Mouse (Mus musculus) embryonic stem cell, embryonic (primary cell): ENCODE measurements around the gene Atg14.

Experiments
- CTCF ChIA-PET, 4 experiments: fragments of 300-600 bp in 2 of 4; fragments of 350-600 bp in 2 of 4; sonication (Branson Sonifier 250); formaldehyde crosslinking; loops; one replicate each; lab custom pipeline; 2022; ENCODE audit warnings: inconsistent platforms in 2 of 4; lab: Charles Lee
- POLR2A ChIA-PET, 4 experiments: fragments of 300-600 bp in 2 of 4; fragments of 350-600 bp in 2 of 4; sonication (Branson Sonifier 250); formaldehyde crosslinking; loops; one replicate each; lab custom pipeline; 2022; ENCODE audit warnings: antibody characterized with exemption in 4 of 4, inconsistent platforms in 1 of 4; lab: Charles Lee

Gene Atg14

DNA sequence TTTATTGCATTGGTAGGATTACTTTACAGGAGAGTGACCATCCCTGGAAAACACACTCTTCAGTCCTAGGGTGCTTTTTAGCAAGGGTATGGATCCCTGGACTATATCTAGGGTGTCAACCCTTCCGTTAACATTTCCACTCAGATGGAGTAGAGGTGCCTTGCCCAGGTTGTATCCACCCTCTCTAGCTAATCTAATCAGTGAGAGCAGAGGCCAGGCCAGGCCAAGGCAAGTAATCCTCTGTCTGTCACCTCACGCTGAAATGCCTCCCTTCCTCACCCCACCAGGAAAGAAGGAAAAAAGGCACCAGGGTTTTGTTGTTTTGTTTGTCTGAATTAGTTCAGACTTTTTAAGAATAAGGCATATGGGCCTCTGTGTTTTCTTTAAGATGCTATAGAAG is 42.6 kb downstream of the Atg14 start:
- ChIA-PET CTCF (interaction anchor here in 2 of 4 experiments (0.7 to 2.5 kb wide), 5 partner anchors 12 to 56 kb away, joined by 3 to 11 read pairs (median 4); no protein-coding TSS in a partner anchor), POLR2A (interaction anchor here in 1 of 4 experiments (1.2 kb wide), 1 partner anchor 12 kb away, joined by 4 read pairs; no protein-coding TSS in a partner anchor)

DNA sequence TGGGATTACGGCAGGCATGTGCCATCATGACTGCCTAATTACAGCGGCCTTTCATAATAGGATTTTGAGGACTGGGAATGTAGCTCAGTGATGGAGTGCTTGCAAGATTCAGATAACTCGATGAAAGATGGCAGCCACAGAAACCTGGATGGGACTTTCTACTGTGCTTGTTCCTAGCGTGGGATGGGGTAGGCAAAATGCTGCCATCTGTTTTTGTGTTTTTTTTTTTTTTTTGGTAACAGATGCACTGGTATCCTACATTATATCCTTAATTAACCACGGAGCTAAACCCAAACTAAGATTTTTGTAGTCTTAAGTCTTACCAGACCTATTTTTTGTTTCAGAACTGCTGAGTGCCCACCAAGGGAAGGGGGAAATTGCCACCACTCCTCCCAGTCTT is 44.6 kb downstream of the Atg14 start:
- POLR2A ChIA-PET = interaction anchor here in 2 of 4 experiments (0.6 to 2.3 kb wide), 12 partner anchors 8 to 227 kb away, joined by 3 to 9 read pairs (median 4); partner anchors contain the start of gene Atg14 (in 1 of the 2)

DNA sequence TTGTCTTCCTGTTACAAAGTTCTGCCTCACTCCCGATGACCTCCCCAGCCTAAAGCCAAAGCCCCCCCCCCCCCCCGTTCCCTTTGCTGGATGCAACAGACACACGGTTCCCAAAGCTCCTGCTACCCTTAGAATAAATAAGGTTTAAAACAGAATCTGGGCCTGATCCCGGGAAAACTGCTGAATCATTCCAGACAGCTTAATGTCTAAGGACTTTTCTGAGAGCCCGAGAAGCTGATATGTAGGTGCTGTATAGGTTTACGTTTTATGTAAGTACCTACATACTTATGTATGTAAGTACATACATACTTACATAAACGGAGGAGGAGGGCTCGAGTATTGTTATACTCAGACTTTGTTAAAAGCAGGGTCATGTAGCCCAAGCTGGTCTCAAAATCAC is 45.1 kb downstream of the Atg14 start:
- ChIA-PET POLR2A (interaction anchor here in 3 of 4 experiments (0.5 to 2.3 kb wide), 16 partner anchors 8 to 226 kb away, joined by 3 to 9 read pairs (median 4); partner anchors contain the start of gene Atg14 (in 1 of the 3)), CTCF (interaction anchor here in 3 of 4 experiments (0.6 to 2.4 kb wide), 4 partner anchors 8 to 304 kb away, joined by 3 to 14 read pairs (median 8); no protein-coding TSS in a partner anchor)

More for the DNA sequence above, 44.6 kb downstream of the Atg14 start:
- CTCF ChIA-PET = interaction anchor here (0.5 to 2.4 kb wide), 4 partner anchors 8 to 305 kb away, joined by 3 to 14 read pairs (median 6); no protein-coding TSS in a partner anchor

DNA sequence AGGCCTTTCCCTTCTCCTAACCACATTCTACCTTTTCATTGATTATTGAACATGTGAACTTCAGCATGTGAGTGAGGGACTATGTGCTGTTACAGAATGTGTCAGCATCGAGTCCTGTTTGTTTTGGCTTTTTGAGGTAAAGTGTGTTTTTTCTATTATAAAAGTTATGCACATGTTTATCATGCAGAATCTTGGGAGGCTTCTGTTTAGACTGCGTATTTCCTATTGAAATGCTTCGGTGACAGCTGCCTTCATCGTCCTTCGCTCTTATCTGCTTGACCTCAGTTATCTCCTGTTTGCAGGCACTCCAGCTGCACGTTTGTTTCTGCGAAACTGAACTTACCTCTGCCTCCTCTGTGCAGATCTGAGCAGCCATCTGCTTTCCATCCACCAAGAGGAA is 48.1 kb downstream of the Atg14 start:
- ChIA-PET CTCF (interaction anchor here in 1 of 4 experiments (1.0 kb wide), 1 partner anchor 12 kb away, joined by 4 read pairs; no protein-coding TSS in a partner anchor), POLR2A (interaction anchor here in 2 of 4 experiments (0.6 to 0.7 kb wide), 2 partner anchors 26 to 50 kb away, joined by 3 to 4 read pairs; no protein-coding TSS in a partner anchor)

DNA sequence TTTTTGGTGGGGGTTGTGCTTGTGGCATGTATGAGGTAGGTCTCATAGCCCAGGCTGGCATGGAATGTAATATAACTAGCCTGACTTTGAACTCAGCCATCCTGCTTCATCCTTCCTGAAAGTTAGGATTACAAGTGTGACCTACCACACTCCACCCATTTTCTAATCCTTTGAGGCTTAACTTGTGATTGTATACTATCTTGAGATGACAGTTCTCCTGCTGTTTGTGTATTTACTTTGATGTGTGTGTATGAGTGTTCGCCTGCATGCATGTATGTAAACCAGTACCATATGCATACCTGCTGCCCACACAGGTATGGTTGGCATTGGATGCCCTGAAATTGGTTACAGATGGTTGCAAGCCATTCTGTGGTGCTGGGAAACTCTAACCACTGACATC is 48.8 kb downstream of the Atg14 start:
- POLR2A ChIA-PET = interaction anchor here in 1 of 4 experiments (0.7 kb wide), 1 partner anchor 50 kb away, joined by 3 read pairs; no protein-coding TSS in a partner anchor
- CTCF ChIA-PET = interaction anchor here in 1 of 4 experiments (1.0 to 2.2 kb wide), 2 partner anchors 7 to 12 kb away, joined by 4 to 8 read pairs; no protein-coding TSS in a partner anchor

DNA sequence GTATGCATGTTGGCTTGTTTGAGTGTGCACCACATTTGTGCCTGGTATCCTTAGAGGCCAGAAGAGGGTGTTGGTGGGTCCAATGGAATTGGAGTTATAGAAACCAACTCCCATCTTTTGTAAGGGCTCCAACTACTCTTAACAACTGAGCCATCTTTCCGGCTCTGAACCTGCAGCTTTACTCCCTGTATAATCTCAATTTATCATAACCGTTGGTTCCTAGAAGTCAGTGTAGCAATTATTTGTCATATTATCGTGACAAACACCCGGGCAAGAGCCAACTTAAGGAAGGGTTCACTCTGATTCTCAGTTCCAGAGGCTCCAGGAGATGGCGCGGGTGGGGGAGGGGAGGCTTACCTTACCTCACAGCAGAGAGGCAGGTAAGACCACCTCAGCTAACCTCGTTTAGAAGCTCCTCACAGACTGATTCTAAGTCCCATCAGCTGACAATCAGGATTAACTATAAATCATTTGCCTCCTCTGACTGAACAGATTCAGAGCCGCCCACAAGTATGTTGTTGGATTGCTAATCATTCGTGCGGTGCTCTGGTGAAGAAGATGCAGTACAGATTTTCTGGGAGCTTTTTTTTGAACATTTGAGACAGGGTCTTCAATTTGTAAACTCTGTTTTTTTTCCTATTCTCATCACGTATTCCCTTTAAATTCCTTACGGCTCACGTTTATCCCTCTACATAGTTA is 49.5 kb downstream of the Atg14 start:
- ChIA-PET CTCF (interaction anchor here in 2 of 4 experiments (1.0 to 2.2 kb wide), 5 partner anchors 8 to 49 kb away, joined by 4 to 8 read pairs (median 4); no protein-coding TSS in a partner anchor), POLR2A (interaction anchor here in 2 of 4 experiments (1.4 to 1.6 kb wide), 2 partner anchors 13 to 20 kb away, joined by 3 to 4 read pairs; no protein-coding TSS in a partner anchor)

DNA sequence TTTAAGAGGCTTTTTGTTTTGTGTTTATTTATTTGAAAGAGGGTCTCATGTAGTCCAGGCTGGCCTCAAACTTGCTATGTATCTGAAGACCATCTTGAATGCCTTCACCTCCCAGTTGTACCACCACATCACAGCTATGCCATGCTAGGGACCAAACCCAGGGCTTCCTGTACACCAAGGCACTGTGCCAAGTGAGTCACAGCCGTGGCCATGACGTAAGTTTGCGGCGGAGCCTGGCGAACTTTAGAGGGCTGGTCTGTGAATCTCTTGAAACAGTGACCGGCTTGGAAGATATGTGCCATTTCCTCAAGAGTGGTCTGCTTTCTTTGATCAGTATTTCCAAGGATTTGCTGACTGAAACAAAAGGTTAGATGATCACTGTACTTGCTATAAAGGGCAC is 51.8 kb downstream of the Atg14 start:
- ChIA-PET POLR2A (interaction anchor here in 1 of 4 experiments (1.5 kb wide), 1 partner anchor 21 kb away, joined by 4 read pairs; no protein-coding TSS in a partner anchor), CTCF (interaction anchor here in 1 of 4 experiments (1.7 kb wide), 1 partner anchor 10 kb away, joined by 4 read pairs; no protein-coding TSS in a partner anchor)

DNA sequence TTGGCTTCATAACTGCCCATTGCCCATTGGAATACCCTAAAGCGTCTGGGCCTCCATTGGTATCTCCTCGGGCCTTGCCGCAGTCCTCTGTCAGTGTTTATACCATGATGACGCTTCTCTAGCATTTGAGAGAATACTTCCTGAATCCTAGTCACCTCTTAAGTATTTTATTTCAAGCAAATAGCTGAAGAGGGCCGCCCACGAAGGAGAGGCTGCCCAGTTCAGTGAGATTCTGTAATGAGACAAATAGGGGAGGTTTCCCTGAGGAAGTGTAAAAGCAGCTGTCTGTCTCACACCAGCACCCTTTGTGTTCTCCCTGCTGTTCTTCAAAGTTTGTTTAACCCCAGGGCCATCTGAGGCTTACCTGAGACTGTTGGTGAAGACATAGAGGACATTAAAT is 53.7 kb downstream of the Atg14 start:
- CTCF ChIA-PET = interaction anchor here in 2 of 4 experiments (0.6 to 1.3 kb wide), 3 partner anchors 10 to 162 kb away, joined by 3 to 4 read pairs (median 4); no protein-coding TSS in a partner anchor
- POLR2A ChIA-PET = interaction anchor here in 1 of 4 experiments (1.0 to 2.6 kb wide), 5 partner anchors 10 to 44 kb away, joined by 3 to 20 read pairs (median 4); no protein-coding TSS in a partner anchor

DNA sequence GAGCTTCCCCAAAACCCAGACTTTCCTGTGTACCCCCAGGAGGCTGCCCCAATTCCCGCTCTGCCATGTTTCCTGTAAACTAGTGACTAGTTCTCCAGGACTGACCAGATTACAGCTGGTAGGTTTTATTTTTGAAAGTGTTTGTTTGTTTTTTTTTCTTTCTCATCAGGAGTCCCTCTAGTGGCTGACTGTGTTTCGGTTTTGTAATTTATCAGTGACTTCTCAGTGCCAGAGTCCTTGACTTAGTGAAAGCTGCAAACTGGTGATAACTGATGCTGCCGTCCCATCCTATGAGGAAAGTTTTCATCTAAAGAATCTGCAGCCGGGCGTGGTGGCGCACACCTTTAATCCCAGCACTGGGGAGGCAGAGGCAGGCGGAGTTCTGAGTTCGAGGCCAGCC is 54.8 kb downstream of the Atg14 start:
- CTCF ChIA-PET = interaction anchor here (0.6 to 2.2 kb wide), 22 partner anchors 9 to 1905 kb away, joined by 3 to 11 read pairs (median 4); partner anchors contain the start of gene Lgals3 (in 1 of the 4)

DNA sequence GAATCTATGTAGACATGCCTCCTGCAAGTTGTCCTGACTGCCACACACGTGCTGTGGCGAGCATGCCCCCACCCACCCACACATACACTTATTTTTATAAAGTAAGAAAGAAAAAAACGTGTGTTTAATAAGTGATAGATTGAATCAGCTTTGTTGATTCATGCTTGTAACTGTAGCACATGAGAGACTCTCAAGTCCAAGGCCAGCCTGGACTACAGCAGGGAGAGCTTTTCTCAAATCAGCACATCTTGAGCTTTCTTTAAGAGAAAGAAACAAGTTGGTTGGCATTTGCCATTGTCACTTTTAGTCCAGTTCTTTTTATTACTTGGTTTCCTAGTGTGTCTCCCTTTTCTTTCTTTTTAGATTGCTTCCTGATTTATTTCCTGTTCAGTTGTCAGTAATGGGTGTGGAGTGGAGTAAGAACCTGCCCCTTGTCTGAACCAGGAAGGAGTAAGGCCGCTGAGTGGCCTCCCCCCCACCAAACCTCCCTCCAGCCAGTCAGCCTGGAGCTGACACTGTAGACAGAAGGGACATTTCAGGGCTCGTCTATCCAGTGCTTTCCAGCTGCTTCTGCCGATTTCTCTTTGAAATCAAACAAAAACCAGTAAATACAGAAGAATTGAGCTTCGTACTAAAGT is 55.5 kb downstream of the Atg14 start:
- POLR2A ChIA-PET = interaction anchor here (0.5 to 2.6 kb wide), 16 partner anchors 10 to 134 kb away, joined by 3 to 20 read pairs (median 4); no protein-coding TSS in a partner anchor
- CTCF ChIA-PET = interaction anchor here (0.6 to 2.2 kb wide), 13 partner anchors 8 to 1905 kb away, joined by 3 to 11 read pairs (median 4); no protein-coding TSS in a partner anchor

More for the DNA sequence above, 54.8 kb downstream of the Atg14 start:
- POLR2A ChIA-PET = interaction anchor here (0.5 to 2.6 kb wide), 17 partner anchors 8 to 164 kb away, joined by 3 to 20 read pairs (median 4); no protein-coding TSS in a partner anchor

DNA sequence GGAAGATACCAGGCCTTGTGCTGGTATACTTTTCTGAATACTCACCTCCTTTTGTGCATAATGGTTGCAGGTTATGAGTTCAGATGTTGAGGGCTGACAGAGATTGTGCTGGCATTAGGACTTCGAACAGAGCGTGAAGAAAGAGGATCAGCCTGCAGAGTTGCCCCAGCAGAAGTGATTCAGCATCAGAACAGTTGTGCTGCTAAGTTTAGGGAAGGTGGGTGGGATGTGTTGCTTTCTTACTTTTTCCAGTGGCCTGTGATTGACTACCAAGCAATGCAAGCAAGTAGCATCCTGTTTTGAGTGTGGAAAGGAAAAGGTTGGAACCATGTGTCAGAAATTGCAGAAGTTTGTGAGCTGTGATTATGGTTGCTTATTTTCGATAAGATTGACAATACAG is 56.8 kb downstream of the Atg14 start:
- ChIA-PET POLR2A (no interaction called here), CTCF (no interaction called here)

DNA sequence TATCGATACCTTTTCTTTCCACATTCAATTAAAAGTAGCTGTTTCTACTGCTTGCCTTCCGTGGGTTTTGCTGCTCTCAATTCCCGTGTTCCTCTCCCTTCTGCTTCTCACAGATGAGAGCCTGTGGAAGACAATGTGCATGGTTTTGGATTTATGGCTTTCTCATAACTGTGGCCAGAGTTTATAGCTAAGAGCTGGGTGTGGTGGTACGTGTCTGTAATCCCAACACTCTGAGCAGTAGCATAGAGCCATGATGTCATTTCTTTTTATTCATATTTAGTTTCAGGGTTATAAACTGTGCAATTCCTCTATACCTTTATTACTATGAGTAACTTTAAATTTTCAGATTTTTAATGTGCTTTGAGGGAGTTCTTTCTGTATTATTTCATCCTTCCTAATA is 60.2 kb downstream of the Atg14 start:
- POLR2A ChIA-PET = interaction anchor here in 2 of 4 experiments (1.0 to 1.6 kb wide), 4 partner anchors 9 to 37 kb away, joined by 3 to 7 read pairs (median 3); no protein-coding TSS in a partner anchor
- CTCF ChIA-PET = interaction anchor here in 1 of 4 experiments (0.6 to 1.4 kb wide), 2 partner anchors 19 to 104 kb away, joined by 5 to 12 read pairs; no protein-coding TSS in a partner anchor

DNA sequence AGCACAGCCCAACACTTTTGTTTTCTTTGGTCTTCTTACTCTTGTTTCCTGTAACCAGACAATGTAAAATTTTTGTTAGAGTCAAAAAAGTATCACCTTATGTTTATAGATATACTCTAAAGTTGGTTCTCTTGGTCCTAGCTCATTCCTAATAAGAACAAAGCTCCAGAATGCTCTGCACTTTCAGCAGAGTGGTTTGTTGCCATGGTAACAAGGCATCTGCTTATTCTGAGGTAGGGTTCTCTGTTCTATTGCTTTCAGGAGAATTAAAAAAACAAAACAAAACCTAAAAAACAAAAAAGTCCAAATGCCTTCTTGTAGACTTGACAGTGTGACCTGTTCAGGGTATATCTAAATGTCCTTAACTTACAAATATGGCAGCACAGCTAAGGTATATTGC is 62.4 kb downstream of the Atg14 start:
- CTCF ChIA-PET = interaction anchor here in 2 of 4 experiments (0.6 kb wide), 2 partner anchors 71 to 1980 kb away, joined by 3 to 6 read pairs; no protein-coding TSS in a partner anchor
- POLR2A ChIA-PET = interaction anchor here in 3 of 4 experiments (0.7 to 1.8 kb wide), 11 partner anchors 8 to 572 kb away, joined by 3 to 6 read pairs (median 4); no protein-coding TSS in a partner anchor

DNA sequence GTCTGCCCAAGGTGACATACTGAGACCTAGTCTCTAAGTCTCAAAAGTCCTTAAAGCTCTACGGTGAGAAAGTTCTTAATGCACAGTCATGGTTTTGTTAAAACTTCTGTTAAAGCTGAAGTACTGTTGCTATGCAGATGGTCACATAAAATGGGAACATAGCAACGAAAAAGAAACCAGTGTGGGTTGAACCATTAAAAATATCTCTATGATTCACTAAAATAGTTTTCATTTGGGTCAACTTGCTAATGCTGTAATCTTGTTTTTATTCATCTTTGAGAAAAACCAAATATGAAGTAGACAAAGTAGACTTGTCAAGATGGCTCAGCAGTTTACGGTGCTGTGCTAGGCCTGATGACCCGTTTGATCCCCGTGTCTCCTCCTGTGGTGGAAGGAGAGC is 63.8 kb downstream of the Atg14 start:
- ChIA-PET CTCF (interaction anchor here (0.6 to 1.8 kb wide), 5 partner anchors 9 to 23 kb away, joined by 3 to 7 read pairs (median 4); no protein-coding TSS in a partner anchor), POLR2A (interaction anchor here in 3 of 4 experiments (0.6 to 1.8 kb wide), 6 partner anchors 9 to 1507 kb away, joined by 3 to 4 read pairs (median 3); no protein-coding TSS in a partner anchor)

DNA sequence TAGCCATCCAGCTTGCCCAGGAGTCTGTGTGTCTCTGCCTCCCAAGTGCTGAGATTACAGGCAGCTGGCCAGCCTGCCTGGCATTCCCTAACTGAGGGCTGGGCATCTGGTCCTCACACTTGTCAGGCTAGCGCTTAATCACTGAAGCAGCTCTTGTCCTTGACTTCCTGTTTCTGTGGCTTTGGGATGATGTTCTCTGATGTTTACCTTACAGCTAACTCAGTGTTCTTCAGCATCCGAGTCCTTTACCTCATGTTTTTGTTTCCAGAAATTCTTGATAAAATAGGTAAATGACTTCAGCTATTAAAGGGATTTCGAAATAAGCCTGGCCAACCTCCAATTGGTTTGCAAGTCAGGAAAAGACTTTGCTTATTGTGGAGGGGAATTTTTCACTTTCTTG is 66.4 kb downstream of the Atg14 start:
- POLR2A ChIA-PET = interaction anchor here in 1 of 4 experiments (0.6 to 0.9 kb wide), 2 partner anchors 11 to 66 kb away, joined by 4 read pairs; partner anchors contain the start of gene Atg14

DNA sequence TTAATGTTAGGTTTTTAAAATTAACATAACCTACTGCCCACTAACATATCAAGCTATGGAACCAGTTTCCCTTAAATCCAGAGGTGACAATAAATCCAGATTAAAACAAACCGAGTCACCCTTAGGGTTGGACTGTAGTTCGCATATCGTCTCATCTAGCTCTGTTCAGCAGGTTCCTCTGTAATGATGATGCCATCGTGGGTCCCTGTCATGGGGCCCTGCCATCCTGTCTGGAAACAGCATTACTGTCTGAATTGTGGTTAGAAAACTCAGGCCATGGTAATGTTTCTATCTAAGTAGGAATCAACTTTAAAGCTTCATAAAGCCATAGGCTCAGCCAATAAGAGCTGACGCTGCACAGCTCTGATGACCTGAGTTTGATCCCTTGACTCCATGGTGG is 71.8 kb downstream of the Atg14 start:
- ChIA-PET POLR2A (interaction anchor here in 2 of 4 experiments (0.8 to 3.6 kb wide), 7 partner anchors 9 to 60 kb away, joined by 3 to 22 read pairs (median 4); no protein-coding TSS in a partner anchor), CTCF (interaction anchor here in 3 of 4 experiments (0.6 to 1.5 kb wide), 4 partner anchors 16 to 164 kb away, joined by 3 to 4 read pairs (median 4); no protein-coding TSS in a partner anchor)

More for the DNA sequence above, 66.4 kb downstream of the Atg14 start:
- CTCF ChIA-PET = interaction anchor here in 2 of 4 experiments (0.8 to 1.1 kb wide), 2 partner anchors 11 to 44 kb away, joined by 3 to 5 read pairs; no protein-coding TSS in a partner anchor

DNA sequence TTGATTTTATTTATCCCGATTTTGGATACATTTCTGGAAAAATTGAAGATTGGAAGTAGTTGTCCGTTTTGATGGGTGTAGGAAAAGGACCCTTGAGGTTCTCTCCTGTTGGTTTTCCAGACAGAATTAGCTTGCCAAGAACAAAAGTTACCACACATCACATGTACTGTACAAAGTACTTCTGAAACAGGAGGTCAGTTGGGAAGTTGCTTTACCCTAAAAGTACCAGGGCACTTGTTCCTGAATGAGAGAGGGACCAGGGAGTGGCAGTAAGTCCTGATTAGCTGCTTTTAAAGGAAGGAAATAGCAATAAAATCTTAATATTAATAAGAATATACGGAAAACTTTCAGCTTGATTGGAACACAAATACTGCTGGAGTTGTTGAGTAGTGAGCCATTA is 73.3 kb downstream of the Atg14 start:
- CTCF ChIA-PET = interaction anchor here in 2 of 4 experiments (1.2 to 1.5 kb wide), 3 partner anchors 18 to 25 kb away, joined by 4 read pairs; no protein-coding TSS in a partner anchor

More for the DNA sequence above, 73.3 kb downstream of the Atg14 start:
- POLR2A ChIA-PET = interaction anchor here in 3 of 4 experiments (0.6 to 3.6 kb wide), 8 partner anchors 8 to 75 kb away, joined by 3 to 22 read pairs (median 4); no protein-coding TSS in a partner anchor
